Mouse (Mus musculus) megakaryocyte, embryonic 14.5 days (primary cell): ENCODE data around the gene Dgki.

Experiments
- FLI1 ChIP-seq: IDR thresholded peaks from 2 replicates; pipeline ENCODE4 v1.6.1; 2012; ENCODE audit warnings: low read length, inconsistent platforms, mixed read lengths
- GATA1 ChIP-seq: IDR thresholded peaks from 3 replicates; pipeline ENCODE4 v1.6.1; 2012; ENCODE audit warnings: mixed read lengths, low read length, inconsistent platforms, borderline replicate concordance

GRCm38 (mm10) chr6:36898412-36898811, 401.6 kb downstream of the Dgki start:
- TF ChIP-seq GATA1: no peak
- TF ChIP-seq FLI1: no peak
